Mouse (Mus musculus): ENCODE data around the gene Abtb2.

DNA sequence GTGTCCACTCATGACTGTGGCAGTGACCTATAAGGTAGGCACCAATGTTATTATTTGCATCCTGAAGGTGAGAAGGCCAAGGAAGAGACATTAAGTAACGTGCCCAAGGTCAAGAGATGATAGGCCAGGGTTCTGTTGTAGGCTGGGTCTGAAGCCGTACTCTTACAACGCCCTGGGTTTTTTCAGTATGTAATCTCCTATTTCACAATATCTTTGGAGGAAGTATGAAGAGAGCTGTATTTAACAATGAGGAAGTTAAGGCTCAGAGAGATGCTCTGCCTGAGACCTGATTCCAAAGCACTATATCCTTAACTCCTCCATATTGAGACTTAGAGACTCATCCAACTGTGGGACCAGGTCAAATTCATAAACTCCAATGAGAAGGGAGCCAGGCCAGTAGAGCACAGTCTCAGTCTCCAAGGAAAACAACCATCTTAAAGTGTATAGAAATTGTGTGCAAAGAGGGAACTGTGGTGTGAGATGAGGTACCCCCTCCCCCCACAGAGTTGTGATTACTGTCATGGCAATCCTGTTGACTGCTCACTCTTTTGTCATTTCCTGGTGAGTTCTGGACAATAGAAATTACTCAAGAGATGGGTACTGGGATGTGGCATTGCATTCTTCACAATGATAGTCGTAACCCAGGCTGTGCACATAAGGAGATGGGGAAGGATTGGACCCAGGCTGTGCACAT lies 39.8 kb downstream of the Abtb2 start:
- TF ChIP-seq CTCF (IDR thresholded peaks at IDR 0.05 in 2 of 3, conservative IDR thresholded peaks at IDR 0.05 in 1 of 3; ENCODE audit: control insufficient read depth in 1 of 3, insufficient read depth in 1 of 3, low read depth in 2 of 3, low read length in 3 of 3, poor library complexity in 1 of 3, severe bottlenecking in 1 of 3) = no peak
- TF ChIP-seq USF2 (IDR thresholded peaks at IDR 0.05; ENCODE audit: borderline replicate concordance in 1 of 2, insufficient read depth in 1 of 2, low read depth in 1 of 2, low read length in 2 of 2) = no peak
- TF ChIP-seq ZNF384 (IDR thresholded peaks at IDR 0.05; ENCODE audit: low read depth, low read length) = no peak
- no peak for TF ChIP-seq BHLHE40 (IDR thresholded peaks at IDR 0.05; ENCODE audit: borderline replicate concordance, low read depth, low read length)
- TF ChIP-seq NRF1 (IDR thresholded peaks at IDR 0.05; ENCODE audit: insufficient read depth, low read depth, low read length, poor library complexity, severe bottlenecking) = no peak
- peak in 1 of 2 experiments; percentile 11; a peak in 1 of 4 replicates for TF ChIP-seq EP300 (IDR thresholded peaks at IDR 0.05; ENCODE audit: low read depth in 1 of 2, low read length in 2 of 2)
- no peak for TF ChIP-seq KAT2A (conservative IDR thresholded peaks at IDR 0.05; ENCODE audit: low read depth, low read length)
- TF ChIP-seq TAL1 (IDR thresholded peaks at IDR 0.05; ENCODE audit: low read length) = no peak

Measured in MEL (cell line).